Mouse (Mus musculus): ENCODE data around the gene Vmn1r26.
"Not testable (repeated sequence)": the region's sequence is repeated elsewhere in the genome, so short reads cannot be mapped to it uniquely, and the experiment has no call there.

Gene Vmn1r26

GRCm38 (mm10) chr6:58015059-58015458 lies at the start of gene Vmn1r26:
Vmn1r26 (minus strand) TSS chr6:58015159.
- no peak for DNase-seq (ENCODE audit: low spot score)

DNA sequence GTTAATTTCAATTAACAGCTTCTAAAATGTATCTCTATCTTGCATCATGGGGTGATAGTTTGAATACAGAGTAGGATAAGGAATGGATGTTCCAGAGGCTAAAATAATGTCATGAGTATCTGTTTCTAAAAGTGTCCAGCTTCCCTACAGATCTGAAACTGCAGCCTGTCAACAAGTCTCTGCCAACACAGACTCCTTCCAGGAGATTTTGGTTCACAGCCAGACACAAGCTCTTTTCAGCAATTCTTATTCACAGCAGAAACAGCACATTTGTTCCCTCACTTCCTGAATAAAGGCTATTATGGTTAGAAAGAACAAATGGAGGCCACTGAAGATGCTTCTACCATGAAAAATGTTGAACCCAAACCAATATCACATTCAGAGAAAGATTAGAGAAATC lies 29.1 kb upstream of the Vmn1r26 start:
- DNase-seq (ENCODE audit: low spot score), result no peak

DNA sequence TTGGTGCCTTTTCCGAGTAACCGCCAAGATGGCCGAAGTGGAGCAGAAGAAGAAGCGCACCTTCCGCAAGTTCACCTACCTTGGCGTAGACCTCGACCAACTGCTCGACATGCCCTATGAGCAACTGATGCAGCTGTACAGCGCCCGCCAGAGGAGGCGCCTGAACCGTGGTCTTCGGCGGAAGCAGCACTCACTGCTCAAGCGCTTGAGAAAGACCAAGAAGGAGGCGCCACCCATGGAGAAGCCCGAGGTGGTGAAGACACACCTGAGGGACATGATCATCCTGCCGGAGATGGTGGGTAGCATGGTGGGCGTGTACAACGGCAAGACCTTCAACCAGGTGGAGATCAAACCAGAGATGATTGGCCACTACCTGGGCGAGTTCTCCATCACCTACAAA lies 2.5 kb upstream of the Vmn1r26 start:
- DNase-seq (ENCODE audit: low spot score), result not testable (repeated sequence)

DNA sequence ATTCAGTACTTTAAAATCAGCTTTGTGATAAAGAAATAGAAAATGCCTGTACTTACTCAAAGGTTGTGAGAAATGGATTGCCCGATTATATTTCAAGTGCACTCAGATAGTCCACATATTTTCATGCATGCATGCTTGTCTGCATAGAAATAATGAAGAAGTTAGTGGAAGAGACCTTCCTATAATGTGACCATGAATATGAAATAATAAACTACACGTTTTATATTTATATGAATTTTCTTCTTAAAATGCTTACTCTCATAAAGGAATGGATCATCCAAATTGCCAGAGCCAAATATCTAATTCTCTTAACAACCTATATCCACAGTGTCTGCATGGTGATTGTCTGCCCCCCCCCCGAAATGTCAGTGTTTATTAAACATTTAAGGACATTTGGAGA lies 34.2 kb downstream of the Vmn1r26 start, which contains the start of gene Vmn1r25:
Gene Vmn1r25, minus strand, starts transcription at position 101 of the 400 bp plus-strand sequence.
- no peak for DNase-seq (ENCODE audit: low spot score)

DNA sequence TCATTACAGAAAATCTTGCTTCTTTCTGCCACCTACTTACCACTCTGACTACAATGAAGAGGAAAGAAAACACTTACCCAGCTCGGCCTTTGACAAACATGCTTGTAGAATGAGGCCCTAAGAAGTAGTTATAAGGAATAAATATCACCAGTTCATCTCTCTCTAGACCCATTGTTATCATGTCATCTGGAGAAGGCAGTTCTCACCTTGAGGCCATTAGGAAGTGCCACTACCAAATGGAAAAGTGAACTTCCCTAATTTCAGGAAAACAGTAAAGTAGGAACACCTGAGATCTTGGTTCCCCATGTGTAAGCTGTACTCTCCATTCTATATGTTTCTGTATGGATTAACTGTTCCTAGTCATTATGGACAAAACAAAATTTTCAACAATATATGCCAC lies 53.6 kb downstream of the Vmn1r26 start, which contains the start of gene Vmn1r24:
Gene Vmn1r24, minus strand, starts transcription at position 101 of the 400 bp plus-strand sequence.
- DNase-seq (ENCODE audit: low spot score), result not testable (repeated sequence)
